Mouse (Mus musculus) right cerebral cortex, postnatal 36 days (tissue): Measurements from ENCODE around the gene Slc44a4.
A peak's percentile ranks its signal among the peaks of the same experiment; 100 is the strongest.
"Not testable (repeated sequence)": the region's sequence is repeated elsewhere in the genome, so short reads cannot be mapped to it uniquely, and the experiment has no call there.

ENCODE experiments used
- DNase-seq, 2 experiments: peaks; one replicate each; pipeline ENCODE4 v3.0.0; 2022; ENCODE audit warnings: low spot score in 2 of 2, mixed read lengths in 1 of 2

Gene Slc44a4

DNA sequence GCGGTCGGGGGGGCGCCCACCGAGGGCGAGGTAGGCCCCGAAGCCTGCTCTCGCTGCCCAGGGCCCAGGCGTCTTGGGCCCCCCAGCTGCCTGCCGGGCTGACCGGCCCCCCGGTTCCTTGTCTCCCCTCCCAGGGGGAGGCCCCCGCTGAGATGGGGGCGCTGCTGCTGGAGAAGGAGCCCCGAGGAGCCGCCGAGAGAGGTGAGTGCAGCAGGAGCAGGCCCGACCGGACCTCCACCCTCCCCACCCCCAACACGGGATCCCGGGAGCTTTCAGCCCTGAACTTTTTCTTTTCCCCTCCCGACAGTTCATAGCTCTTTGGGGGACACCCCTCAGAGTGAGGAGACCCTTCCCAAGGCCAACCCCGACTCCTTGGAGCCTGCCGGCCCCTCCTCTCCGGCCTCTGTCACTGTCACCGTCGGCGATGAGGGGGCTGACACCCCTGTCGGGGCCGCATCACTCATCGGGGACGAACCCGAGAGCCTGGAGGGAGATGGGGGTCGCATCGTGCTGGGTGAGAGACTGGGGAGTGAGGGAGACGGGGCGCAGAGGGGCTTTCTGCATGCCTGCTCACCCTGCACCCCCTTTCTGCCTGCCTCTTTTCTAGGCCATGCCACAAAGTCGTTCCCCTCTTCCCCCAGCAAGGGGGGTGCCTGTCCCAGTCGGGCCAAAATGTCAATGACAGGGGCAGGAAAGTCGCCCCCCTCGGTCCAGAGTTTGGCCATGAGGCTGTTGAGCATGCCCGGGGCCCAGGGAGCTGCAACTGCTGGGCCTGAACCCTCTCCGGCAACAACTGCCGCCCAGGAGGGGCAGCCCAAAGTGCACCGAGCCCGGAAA is 15.0 kb upstream of the Slc44a4 start:
- DNase-seq, result no peak

DNA sequence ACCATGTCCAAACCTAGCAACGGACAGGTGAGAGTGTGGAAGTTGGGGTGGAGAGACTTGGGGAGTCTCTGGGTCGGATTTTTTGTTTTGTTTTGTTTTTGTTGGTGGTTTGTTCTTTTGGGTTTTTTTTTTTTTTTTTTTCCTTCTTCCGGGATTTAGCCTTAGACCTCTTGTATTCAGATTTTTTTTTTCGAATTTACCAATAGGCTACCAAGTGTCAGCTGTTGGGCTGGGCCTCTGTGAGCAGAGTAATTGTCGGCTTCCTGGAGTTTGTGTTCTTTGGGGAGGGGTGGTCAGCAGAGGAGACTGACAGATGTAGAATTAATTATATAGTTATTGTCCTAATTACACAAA is 14.4 kb upstream of the Slc44a4 start:
- DNase-seq, result no peak

DNA sequence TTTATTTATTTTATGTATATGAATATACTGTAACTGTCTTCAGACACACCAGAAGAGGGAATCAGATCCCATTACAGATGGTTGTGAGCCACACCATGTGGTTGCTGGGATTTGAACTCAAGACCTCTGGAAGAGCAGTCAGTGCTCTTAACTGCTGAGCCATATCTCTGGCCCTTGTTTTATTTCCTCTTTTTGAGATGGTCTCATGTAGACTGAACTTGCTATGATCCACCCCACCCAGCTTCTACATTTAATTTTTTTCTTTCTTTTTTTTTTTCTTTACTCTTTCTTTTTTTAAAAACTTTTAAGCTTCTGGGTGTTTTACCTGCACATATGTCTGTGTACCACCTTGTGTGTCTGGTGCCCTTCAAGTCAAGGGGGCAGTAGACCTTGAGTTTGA is 13.4 kb upstream of the Slc44a4 start:
- DNase-seq, result not testable (repeated sequence)

DNA sequence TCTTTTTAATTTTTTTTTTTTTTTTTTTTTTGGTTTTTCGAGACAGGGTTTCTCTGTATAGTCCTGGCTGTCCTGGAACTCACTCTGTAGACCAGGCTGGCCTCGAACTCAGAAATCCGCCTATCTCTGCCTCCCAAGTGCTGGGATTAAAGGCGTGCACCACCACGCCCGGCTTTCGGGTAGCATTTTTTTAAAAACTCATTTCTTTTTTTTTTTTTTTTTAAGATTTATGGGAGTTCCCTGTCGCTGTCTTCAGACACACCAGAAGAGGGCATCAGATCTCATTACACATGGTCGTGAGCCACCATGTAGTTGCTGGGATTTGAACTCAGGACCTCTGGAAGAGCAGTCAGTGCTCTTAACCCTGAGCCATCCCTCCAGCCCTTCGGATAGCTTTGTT is 12.3 kb upstream of the Slc44a4 start:
- DNase-seq, result not testable (repeated sequence)

DNA sequence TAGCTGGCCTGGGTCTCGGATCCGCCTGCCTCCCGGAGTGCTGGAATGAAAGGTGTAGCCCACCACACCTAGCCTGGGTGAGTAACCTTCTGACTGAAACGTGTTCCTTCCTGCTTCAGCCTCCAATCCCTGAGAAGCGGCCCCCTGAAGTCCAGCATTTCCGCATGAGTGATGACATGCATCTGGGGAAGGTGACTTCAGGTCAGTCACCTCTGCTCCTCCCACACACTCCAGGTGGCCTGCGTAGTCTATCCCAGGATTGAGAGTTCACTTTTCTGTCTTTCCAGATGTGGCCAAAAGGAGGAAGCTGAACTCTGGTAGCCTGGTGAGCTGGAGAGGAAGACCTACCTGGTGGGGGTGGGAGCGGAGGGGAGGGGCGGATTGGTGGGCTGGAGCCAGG is 11.4 kb upstream of the Slc44a4 start:
- no peak for DNase-seq

DNA sequence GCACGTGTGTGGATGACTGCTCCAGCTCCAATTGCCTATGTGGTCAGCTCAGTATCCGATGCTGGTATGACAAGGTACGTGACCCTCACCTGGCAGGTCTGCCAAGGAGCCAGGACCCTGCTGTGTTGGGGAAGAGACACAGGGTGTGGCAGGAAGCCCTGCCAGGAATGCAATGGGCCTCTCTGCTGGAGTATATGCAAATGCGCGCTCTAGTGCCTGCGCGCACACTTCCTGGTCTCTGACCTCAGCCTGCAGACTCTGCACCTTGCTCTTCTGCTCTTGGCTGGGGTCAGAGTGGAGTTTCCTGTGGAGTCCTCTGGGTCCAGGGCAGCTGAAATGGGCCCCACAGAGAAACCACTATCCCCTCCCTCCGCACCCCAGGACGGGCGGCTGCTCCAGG is 3.3 kb upstream of the Slc44a4 start:
- DNase-seq, result no peak

DNA sequence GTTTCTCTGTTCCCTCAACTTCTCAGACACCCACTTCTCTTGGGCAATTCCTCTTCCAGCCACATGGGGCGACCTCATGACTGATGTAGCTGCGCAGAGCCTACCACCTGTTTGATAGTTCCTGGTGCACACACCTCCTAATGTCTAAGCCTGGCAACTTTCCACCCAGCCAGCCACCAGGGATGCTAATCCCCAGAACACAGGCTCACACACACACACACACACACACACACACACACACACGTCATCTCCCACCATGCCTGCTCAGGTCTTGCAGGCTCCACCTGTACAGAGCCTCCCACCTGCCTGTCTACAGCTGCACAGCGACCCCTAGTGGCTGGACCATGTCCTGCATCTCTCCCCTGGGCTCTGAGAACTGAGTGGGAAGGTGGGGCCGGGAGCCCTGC is 2.3 kb upstream of the Slc44a4 start:
- DNase-seq, result no peak

DNA sequence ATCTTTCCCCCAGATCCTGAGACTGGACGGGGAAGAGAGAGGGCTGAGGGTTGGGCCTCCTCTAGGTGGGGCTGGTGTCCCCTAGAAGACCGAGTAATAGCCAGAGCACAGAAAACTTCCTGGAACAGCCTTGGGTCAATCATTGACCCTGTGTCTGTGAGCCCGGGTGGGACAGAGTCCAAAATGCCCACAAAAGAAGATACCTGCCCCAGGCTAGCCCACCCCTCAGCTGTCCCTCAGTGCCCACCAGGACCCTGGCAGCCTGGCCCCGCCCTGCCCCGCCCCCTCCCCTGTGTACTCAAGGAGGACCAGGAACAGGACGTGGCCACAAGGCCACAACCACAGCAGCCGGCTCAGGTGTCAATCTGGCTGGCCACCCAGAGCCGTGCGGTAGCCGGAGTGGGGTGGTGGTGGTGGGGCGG is 1.2 kb downstream of the Slc44a4 start:
- no peak for DNase-seq

DNA sequence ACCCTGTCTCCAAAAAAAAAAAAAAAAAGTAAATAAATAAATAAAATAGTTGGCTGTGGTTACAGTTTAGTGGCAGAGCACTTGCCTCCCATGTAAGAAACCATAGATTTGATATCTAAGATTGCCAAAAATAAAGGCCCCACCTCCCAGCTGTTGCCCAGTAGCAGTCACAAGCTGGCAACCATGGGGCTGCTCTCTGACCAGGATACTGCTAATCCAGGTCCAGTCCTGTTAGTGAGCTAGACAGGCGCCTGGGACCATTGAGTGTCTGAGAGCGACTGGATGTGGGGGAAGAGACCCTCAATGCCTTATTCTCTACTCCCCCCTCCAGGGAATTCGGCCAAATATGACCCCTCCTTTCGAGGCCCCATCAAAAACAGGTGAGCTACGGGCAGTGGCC is 2.0 kb downstream of the Slc44a4 start:
- no peak for DNase-seq

DNA sequence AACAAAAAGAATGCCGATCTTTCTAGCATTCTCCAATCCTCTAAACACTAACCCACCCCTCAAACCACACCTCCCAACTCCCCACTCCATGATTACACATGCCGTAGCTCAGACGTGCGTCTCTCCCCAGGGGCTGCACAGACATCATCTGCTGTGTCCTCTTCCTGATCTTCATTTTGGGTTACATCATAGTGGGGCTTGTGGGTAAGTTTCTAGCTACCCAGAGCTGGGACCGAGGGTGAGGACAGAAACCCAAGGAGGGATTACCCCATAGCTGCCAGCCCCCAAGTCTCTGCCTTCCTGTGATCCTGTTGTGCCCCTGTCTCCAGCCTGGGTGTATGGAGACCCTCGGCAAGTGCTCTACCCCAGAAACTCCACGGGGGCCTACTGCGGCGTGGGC is 2.9 kb downstream of the Slc44a4 start:
- DNase-seq, result no peak

DNA sequence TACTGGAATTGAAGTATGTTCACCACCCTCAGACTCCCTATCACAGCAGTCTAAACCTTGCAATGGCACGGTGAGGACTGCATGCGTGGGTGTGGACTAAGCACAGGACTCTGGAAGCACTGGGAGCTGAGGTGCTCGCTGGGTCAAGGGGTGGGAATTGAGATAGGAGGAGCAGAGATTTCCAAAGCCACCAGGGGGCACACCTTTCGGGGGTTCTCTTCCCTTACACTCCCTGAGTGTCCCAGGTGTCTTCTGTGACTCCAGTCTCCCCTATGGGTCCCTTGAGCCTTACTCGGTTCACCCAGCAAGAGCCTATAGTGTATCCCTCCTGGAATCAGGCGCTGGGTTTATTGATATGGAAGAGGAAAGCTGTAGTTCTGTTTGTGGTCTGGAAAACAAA is 8.7 kb downstream of the Slc44a4 start:
- DNase-seq, result no peak

DNA sequence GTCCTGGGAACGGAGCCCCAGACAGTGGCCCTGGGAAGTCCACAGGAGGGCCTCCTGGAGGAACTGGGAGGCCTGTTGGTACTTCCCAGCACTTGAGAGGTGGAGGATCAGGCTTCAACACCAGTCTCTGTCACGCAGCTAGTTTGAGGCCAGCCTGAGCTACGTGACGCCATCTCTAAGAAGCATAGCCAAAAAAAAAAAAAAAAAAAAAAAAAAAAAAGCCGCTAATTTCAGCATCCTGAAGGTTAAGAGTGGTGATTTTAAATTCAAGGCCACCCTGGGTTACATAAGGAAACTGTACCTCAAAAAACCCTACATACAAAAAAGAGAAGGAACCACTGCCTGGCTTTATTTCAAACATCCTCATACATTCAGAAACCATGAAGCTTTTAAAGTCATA is 10.0 kb downstream of the Slc44a4 start:
- DNase-seq, result no peak

DNA sequence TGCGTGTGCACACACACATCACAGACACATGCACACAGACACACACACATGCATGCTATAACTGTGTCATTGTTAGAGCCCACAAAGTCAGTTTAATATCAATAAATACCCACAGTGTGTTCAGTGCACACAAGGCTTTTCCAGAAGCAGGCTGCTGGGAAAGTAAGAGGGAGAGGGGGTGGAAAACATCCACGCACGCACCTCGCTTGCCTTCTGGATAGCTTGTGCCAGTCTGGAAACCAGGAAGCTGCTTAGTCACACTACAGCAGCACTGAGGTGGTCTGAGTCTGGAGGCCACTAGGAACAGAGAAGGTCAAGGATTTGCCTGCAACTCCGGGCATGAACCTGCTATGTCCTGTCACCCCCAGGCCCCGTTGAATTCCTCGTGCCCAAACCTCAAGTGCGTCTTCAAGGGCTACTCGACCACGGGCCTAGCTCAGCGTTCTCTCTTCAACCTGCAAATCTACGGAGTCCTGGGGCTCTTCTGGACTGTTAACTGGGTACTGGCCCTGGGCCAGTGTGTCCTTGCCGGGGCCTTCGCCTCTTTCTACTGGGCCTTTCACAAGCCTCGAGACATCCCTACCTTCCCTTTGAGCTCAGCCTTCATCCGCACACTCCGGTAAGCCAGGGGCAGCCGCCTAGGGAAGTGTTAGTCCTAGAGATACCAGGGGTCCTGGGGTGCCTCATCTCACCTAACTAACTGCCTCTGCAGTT is 13.2 kb downstream of the Slc44a4 start:
- peak; percentile 29 to 36 for DNase-seq

DNA sequence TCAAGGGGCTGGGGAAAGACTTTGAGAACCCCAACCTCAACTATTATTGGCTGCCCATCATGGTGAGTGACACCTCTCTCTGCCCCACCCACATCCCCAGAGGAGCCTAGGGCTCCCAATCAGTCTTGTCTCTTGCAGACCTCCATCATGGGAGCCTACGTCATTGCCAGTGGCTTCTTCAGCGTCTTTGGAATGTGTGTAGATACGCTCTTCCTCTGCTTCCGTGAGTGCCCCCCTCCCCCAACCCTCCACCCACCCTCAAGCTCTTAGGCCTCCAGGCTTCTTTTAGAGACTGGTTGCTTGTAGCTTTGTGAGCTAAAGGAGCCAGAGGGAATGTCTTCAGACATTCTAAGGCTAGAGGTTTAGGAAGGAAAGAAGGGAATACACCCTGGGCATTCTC is 14.6 kb downstream of the Slc44a4 start:
- DNase-seq, result no peak

DNA sequence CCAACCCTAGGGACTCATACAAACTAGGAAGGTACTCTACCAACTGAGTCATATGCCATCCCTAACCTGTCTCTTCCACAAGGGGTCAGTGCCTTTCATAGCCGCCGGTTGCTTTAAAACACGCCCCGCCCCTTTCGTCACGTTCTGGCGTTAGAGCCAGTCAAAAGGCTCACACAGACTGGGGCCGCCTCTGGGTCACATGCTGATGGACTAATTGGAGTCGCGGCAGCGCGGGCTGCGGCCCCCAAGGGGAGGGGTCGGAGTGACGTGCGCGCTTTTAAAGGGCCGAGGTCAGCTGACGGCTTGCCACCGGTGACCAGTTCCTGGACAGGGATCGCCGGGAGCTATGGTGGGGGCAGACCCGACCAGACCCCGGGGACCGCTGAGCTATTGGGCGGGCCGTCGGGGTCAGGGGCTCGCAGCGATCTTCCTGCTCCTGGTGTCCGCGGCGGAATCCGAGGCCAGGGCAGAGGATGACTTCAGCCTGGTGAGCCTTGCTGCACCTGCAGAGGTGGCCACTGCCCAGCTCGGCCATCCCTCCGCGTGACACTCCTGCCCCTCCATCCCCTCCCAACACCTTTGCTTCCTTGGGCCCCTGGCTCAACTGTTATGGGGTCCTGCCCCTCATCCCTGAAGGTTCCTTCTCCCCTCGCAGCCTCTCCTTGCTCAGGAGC is 16.9 kb downstream of the Slc44a4 start, which contains the start of gene Neu1:
Gene Neu1 (plus strand): TSS at position 193 of the 674 bp plus-strand sequence.
- peak; percentile 98 to 99 for DNase-seq

DNA sequence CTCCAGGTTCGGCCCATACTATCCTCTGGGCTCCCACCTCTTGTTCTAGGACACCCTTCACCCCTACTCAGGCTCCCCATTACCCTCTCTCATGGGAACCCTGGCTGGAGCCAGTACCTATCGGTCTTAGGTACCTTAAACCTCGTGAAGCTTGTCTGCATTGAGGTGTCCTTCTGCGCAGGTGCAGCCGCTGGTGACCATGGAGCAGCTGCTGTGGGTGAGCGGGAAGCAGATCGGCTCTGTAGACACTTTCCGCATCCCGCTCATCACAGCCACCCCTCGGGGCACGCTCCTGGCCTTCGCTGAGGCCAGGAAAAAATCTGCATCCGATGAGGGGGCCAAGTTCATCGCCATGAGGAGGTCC is 17.5 kb downstream of the Slc44a4 start:
- DNase-seq, result peak; percentile 31 to 33

DNA sequence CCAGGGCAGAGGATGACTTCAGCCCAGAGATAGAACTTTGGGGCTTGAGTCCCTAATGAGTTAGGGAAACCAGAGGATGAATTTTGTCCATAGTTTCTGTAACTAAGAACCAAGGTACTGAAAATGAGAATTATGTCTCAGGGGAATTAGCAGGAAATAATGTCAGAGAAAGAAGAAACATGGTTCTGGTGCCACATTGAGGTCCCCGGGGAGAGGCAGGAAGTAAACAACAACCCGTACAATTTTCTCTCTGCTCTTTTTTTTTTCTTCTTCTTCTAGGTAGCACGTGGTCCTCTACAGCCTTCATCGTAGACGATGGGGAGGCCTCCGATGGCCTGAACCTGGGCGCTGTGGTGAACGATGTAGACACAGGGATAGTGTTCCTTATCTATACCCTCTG is 18.0 kb downstream of the Slc44a4 start:
- DNase-seq, result no peak

DNA sequence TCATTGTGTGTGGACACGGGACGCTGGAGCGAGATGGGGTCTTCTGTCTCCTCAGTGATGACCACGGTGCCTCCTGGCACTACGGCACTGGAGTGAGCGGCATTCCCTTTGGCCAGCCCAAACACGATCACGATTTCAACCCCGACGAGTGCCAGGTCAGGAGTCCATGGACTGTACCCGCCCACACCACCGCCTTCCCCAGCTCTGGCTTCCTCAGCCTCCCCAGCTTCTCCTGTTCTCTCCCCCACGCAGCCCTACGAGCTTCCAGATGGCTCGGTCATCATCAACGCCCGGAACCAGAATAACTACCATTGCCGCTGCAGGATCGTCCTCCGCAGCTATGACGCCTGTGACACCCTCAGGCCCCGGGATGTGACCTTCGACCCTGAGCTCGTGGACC is 19.8 kb downstream of the Slc44a4 start:
- DNase-seq, result no peak

DNA sequence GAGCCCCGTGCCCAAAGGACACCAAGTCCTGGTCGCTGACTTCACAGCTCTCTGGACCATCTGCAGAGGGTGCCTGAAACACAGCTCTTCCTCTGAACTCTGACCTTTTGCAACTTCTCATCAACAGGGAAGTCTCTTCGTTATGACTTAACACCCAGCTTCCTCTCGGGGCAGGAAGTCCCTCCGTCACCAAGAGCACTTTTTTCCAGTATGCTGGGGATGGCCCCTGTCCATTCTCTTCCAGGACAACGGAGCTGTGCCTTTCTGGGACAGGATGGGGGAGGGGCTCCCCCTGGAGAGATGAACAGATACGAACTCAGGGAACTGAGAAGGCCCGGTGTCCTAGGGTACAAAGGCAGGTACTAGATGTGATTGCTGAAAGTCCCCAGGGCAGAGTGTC is 20.6 kb downstream of the Slc44a4 start:
- DNase-seq, result no peak

DNA sequence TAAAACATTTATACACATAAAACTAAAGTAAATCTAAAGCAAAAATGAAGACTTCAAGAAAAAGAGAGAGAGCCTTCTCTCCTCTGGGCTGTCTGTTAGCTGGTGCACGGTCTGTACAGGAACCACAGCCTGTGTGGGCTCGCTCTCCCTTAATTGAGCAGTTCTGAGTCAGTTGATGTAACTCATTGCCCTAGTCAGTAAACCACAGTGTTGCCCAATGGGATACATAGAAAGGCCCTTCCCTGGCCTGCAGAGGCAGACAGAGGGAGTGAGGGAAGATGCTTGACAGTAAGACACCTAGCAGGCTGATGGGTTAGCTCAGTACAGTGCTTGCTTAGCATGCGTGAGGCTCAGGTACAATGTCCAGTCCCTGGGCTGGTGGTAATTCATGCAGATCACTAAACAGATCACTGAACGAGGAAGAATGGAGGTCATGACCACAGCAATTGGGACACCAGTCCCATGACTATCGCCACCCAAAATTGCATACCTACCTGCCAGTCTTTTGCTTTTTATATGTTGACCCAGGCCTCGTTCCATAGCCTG is 23.8 kb downstream of the Slc44a4 start:
- DNase-seq, result no peak

DNA sequence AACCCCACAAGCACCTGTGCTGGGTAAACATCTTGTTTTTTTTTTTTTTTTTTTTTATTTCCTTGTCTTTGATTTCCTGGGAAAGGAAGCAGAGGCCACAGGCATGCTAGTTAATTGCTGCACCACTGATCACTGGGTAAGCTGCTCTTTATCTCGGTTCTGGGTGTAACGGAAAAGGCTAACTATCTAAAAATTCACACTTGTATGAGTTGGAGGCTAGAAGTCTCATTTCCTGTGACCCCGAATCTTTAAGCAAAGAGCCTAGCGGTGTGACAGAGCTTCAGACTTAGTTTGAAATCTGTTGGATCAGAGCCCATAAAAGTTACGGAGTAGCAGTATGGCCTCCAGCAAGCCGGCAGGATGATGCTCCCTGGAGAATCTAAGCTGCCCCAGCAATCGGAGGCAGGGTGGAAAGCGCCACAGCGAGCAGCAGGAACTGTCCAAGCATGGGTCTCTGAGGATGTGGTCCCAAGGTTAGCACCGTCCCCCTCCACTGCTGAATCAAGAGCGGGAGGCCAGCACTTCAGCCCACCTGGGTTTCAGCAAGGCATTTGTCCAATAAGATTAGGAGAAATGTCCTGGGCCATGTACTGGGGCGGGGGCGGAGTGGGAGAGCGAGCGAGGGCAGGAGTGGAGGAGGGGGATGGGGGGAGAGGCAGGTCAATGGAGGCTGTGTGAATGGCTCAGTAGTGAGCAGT is 27.2 kb downstream of the Slc44a4 start:
- no peak for DNase-seq
